Mouse (Mus musculus): ENCODE data around the gene Usp43. TPM values are rescaled to one million over a fixed set of nuclear protein-coding genes. Genes with fewer than 3 reads are reported as not detected.

Gene Usp43
- polyA plus RNA-seq (2014; fragmentation: Illumina TruSeq; extraction: RNeasy Lipid Tissue Mini Kit (QIAGEN cat#74804); ENCODE audit: low read depth, low replicate concordance), result 0.23 TPM

DNA sequence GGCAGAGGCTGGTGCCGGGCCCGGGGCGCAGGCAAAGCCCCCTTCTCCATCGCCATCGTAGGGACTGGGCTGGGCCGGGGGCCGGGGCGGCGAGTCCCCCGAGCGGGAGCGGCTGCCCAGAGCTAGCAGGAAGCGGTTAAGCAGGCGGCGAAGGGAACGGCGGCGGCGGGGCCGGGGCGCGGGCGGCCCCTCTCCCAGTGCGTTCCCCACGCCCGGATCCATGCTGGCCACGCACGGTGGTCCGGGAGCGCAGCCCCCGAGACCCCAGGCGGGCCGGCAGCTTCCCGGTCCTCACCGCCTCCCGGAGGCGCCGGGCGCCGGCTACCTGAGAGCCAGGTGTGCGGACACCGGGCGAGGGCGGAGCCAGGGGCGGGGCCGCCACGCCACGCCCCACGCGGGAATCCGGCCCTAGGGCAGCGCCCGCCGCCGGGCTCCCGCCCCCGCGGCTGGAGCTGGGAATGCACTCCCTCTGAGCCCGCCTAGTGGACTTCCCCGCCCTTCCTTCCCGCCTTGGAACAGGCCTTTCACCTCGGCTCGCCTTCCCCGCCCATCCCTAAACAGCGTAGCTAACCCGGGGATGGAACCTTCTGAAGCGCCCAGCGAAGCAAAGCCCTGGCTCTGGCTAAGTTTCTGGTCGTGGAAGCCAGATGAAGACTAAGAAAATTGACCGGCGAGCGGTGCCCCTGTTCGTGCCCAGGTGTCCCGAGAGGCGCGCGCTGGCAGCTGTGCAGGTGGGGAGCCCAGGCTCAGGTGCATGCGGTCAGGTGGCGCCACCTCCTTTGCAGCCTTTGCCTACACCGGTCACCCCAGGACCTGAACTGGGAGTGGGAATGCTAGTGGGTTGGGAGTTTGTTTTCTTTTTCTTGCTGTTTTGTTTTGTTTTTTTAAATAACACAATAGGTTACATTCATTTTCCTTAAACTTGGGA lies at the start of gene Usp43:
Gene Usp43 (minus strand): TSS at position 327 of the 928 bp plus-strand sequence.

GRCm38 (mm10) chr11:67965905-67966878 lies 44.2 kb upstream of the Usp43 start, which contains the start of gene Stx8:
Gene Stx8, plus strand, starts transcription at chr11:67966193.

GRCm38 (mm10) chr11:67965242-67965883 lies 43.4 kb upstream of the Usp43 start, which contains the start of gene Cfap52:
Gene Cfap52, minus strand, starts transcription at chr11:67965651.

Other genes starting within 250 kb of the Usp43 start
- not detected for gene Rcvrn, start 226.8 kb downstream of the Usp43 start, polyA plus RNA-seq (2014; fragmentation: Illumina TruSeq; extraction: RNeasy Lipid Tissue Mini Kit (QIAGEN cat#74804); ENCODE audit: low read depth, low replicate concordance)
- 0.35 TPM for gene Glp2r, start 151.0 kb downstream of the Usp43 start, polyA plus RNA-seq (2014; fragmentation: Illumina TruSeq; extraction: RNeasy Lipid Tissue Mini Kit (QIAGEN cat#74804); ENCODE audit: low read depth, low replicate concordance)
- gene Gsg1l2, start 147.5 kb downstream of the Usp43 start, polyA plus RNA-seq (2014; fragmentation: Illumina TruSeq; extraction: RNeasy Lipid Tissue Mini Kit (QIAGEN cat#74804); ENCODE audit: low read depth, low replicate concordance), result not detected
- not detected for gene Dhrs7c, start 124.0 kb downstream of the Usp43 start, polyA plus RNA-seq (2014; fragmentation: Illumina TruSeq; extraction: RNeasy Lipid Tissue Mini Kit (QIAGEN cat#74804); ENCODE audit: low read depth, low replicate concordance)
- gene Cfap52, start 43.5 kb upstream of the Usp43 start, polyA plus RNA-seq (2014; fragmentation: Illumina TruSeq; extraction: RNeasy Lipid Tissue Mini Kit (QIAGEN cat#74804); ENCODE audit: low read depth, low replicate concordance), result not detected
- 28.4 TPM for gene Stx8, start 44.0 kb upstream of the Usp43 start, polyA plus RNA-seq (2014; fragmentation: Illumina TruSeq; extraction: RNeasy Lipid Tissue Mini Kit (QIAGEN cat#74804); ENCODE audit: low read depth, low replicate concordance)